In the genomic region with DNA sequence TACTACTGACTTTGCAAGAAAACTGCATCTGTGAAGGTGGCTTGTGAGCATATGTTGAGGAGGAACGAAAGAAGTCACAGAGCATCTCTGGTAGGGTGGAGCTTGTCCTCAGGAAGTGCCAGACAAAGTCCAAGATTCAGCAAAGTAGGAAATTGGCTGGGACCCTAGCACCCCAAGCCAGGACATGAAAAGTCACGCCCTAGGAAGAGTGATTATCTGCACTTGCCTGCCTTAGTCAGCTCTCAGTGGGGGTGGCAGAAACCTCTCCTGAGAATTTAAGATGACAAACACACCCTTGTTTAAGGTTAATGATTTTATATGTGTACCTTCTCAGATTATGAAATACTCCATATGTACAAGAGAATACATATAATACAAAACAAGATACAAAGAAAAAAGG, we compare ENCODE assay signal across 26 mouse cellular contexts. TPM values are rescaled to one million over a fixed set of nuclear protein-coding genes. Genes with fewer than 3 reads are reported as not detected.
"Had no signal": no experiment of that assay in that cellular context is flagged by ENCODE, and none has a peak within 500 bp of the region (broad histone marks: within the 10 kb centered on the region; RNA-seq: fewer than 3 reads in every experiment).

No protein-coding gene starts in this region.

- H3K27me3 ChIP-seq: hindbrain, embryonic 12.5 days; kidney, embryonic 15.5 days; limb, embryonic 13.5 days; limb, embryonic 15.5 days; liver, embryonic 12.5 days had no signal

- H3K4me1 ChIP-seq: hindbrain, embryonic 12.5 days; kidney, embryonic 15.5 days; limb, embryonic 13.5 days; limb, embryonic 15.5 days; liver, embryonic 12.5 days had no signal

- ATAC-seq: hindbrain, embryonic 16.5 days; inflammation-experienced regulatory T-cells, adult 6 months; liver, embryonic 12.5 days had no signal

- H3K36me3 ChIP-seq: heart, embryonic 10.5 days; heart, embryonic 12.5 days; hindbrain, embryonic 10.5 days; hindbrain, embryonic 12.5 days; kidney, embryonic 15.5 days; limb, embryonic 13.5 days; limb, embryonic 15.5 days; liver, embryonic 12.5 days had no signal

- H3K9me3 ChIP-seq: heart, embryonic 10.5 days; heart, embryonic 12.5 days; hindbrain, embryonic 10.5 days; hindbrain, embryonic 12.5 days; kidney, embryonic 15.5 days; limb, embryonic 13.5 days; limb, embryonic 15.5 days; liver, embryonic 12.5 days had no signal

- H3K4me3 ChIP-seq: gastrocnemius, adult 2 months; heart, embryonic 10.5 days; heart, embryonic 12.5 days; hindbrain, embryonic 10.5 days; hindbrain, embryonic 12.5 days; kidney, embryonic 15.5 days; limb, embryonic 13.5 days; limb, embryonic 15.5 days; liver, embryonic 12.5 days had no signal

- H3K27ac ChIP-seq: gastrocnemius, adult 2 months; heart, embryonic 10.5 days; hindbrain, embryonic 10.5 days; hindbrain, embryonic 12.5 days; hindbrain, embryonic 14.5 days; kidney, embryonic 15.5 days; kidney, postnatal 0 days; limb, embryonic 13.5 days; limb, embryonic 15.5 days; liver, embryonic 12.5 days had no signal

- H3K4me2 ChIP-seq: heart, embryonic 12.5 days; hindbrain, embryonic 12.5 days; hindbrain, embryonic 14.5 days; kidney, embryonic 15.5 days; limb, embryonic 13.5 days; limb, embryonic 15.5 days; liver, embryonic 12.5 days had no signal

- DNase-seq: gastrocnemius, adult 2 months; gastrocnemius, postnatal 10 days; gastrocnemius, postnatal 25 days; heart, adult 18-20 months; heart, postnatal 10 days; heart, postnatal 4 days; kidney, adult 11 months; kidney, adult 2 months; kidney, adult 9 months; kidney, postnatal 14 days; kidney, postnatal 36 days; layer of hippocampus, adult 9-11 months; layer of hippocampus, postnatal 36 days; left cerebral cortex, postnatal 4 days had no signal

- H3K9ac ChIP-seq: heart, embryonic 12.5 days; hindbrain, embryonic 12.5 days; hindbrain, embryonic 14.5 days; kidney, embryonic 15.5 days; limb, embryonic 13.5 days; limb, embryonic 15.5 days; liver, embryonic 12.5 days had no signal

RNA-seq across cellular contexts. Expression of gene Tmprss2, which starts 7.3 kb away (rescaled TPM):
- polyA plus RNA-seq: hindbrain, embryonic 14.5 days had no signal
